Mouse (Mus musculus): ENCODE data around the gene Fam193a. TPM values are rescaled to one million over a fixed set of nuclear protein-coding genes. Genes with fewer than 3 reads are reported as not detected.

The Fam193a gene
- polyA plus RNA-seq (2016; fragmentation: Nextera tagmentation; extraction: Ambion mirVana) = 7.8 and 8.5 TPM in 2 replicates

DNA sequence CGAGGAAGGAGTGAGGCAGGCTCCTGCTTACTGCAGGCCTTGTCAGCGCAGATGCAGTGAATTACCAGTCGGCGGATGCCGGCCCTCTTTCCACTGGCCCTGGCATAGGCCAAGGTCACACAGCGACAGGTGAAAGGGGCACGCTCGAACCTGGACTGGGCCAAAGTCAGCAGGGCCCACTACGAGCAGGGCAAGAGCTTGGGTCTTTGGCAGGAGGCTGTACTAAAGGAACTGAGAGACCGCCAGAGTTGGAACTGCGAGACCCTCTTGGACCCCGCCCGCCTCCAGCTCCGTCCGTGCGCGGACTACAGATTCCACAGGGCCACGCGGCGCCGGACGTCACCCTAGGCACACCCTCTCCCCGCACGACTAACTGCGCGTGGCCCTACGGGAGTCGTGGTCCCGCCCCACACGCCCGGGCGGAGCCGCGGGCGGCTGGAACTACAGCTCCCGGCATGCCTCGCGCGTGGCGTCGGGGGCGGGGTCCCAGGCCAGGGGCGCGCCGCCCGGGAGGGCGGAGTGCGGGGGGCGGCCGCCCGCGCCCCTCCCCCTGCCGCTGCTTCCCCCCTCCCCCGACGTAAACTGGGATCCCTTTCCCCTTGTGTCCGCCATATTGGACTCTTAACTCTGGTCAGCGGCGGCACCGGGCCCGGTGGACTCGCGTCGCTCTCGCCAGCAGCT, at the start of gene Fam193a:
Gene Fam193a, plus strand, starts transcription at position 593 of the 681 bp plus-strand sequence.
- ATAC-seq (ENCODE audit: insufficient number of reproducible peaks, low FRiP score) = peak; percentile 99
- no peaks in the 10 kb centered on the region for H3K27me3 ChIP-seq (replicated peaks)
- H3K4me1 ChIP-seq (replicated peaks) = peaks cover 27% of the 10 kb centered on the region
- H3K27ac ChIP-seq (ENCODE audit: poor library complexity, severe bottlenecking) = peak within 1 kb of the TSS; percentile 84
- peak within 1 kb of the TSS; percentile 89 for H3K4me2 ChIP-seq
- no peaks in the 10 kb centered on the region for H3K9me3 ChIP-seq (replicated peaks)
- H3K36me3 ChIP-seq = peaks cover 8% of the 10 kb centered on the region; the same call in 1 of the 2 replicates
- H3K4me3 ChIP-seq = peak within 1 kb of the TSS; percentile 97
- WGBS = 1% methylated on average over 49 of the region's 64 CpGs
- H3K9ac ChIP-seq = peak within 1 kb of the TSS; percentile 98

DNA sequence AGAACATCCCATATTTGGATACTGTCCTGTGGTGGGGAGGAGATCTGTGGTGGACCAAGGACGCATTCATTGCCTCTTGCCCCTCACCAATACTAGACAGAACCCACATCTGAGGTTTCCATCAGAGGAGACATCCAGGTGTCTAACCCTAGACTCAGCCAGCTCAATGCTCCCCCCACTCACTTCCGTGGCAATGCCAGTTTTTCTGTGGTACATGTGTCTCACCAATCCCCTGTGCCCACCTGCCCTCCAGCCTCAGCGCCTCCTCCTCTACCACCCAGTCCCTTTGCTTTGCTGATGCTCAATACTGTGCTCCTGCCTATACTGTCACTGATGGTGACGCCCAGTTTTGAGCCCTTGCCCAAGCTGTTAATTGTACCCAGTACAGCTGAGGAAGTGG, 48.5 kb upstream of the Fam193a start:
- no peak overlapping the region for H3K4me2 ChIP-seq

DNA sequence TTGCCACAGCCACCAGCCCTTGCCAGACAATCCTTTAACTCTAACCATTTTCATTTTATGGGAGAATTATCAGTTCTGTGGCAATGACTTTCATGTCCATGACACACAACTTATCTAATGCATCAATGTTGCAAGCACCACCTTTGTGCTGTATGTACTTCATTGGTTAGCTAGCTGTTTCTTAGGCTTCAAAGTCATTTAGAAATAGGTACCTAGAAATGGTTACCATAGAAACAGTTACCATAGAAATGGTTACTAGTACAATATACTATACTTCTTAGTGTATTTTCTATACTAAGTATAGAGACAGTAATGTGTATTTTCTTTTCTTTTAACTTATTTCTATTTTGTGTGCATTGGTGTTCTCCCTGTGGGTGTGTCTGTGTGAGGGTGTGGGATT, 44.4 kb upstream of the Fam193a start:
- Histone ChIP-seq H3K36me3 (no peaks in the 10 kb centered on the region), H3K27me3 (replicated peaks) (no peaks in the 10 kb centered on the region), H3K9me3 (replicated peaks) (no peaks in the 10 kb centered on the region), H3K4me2 (no peak overlapping the region), H3K4me3 (no peak overlapping the region), H3K9ac (no peak overlapping the region), H3K4me1 (replicated peaks) (peaks cover 12% of the 10 kb centered on the region), H3K27ac (ENCODE audit: poor library complexity, severe bottlenecking) (no peak overlapping the region)
- ATAC-seq (ENCODE audit: insufficient number of reproducible peaks, low FRiP score) = no peak

More for the DNA sequence above, 48.5 kb upstream of the Fam193a start:
- Histone ChIP-seq H3K27me3 (replicated peaks) (no peaks in the 10 kb centered on the region), H3K36me3 (no peaks in the 10 kb centered on the region), H3K9me3 (replicated peaks) (no peaks in the 10 kb centered on the region), H3K9ac (no peak overlapping the region), H3K4me1 (replicated peaks) (peaks cover 2% of the 10 kb centered on the region), H3K27ac (ENCODE audit: poor library complexity, severe bottlenecking) (no peak overlapping the region), H3K4me3 (no peak overlapping the region)
- 79% methylated on average over 4 of the region's 4 CpGs for WGBS
- ATAC-seq (ENCODE audit: insufficient number of reproducible peaks, low FRiP score) = no peak

DNA sequence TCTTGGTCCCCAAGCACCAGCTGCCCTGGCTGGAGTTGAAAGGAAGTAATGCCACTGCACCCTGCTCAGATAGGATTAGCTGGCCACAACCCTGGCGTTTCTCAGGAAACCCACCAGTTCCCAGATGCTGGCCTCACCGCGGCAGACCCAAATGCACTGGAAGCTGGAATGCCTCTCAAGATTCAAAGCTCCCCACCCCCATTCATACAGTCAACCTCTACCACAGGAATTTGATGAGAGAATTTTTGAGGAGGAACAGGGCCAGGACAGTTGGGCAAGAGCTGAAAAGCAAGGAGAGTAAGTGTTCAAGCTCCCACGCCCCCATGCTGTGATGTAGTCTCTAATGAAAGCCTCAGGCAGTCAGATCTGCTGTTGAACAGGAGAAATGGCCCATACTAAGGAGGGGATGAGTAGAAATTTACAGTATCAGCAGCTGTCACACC, 43.5 kb upstream of the Fam193a start:
- Histone ChIP-seq H3K9me3 (replicated peaks) (no peaks in the 10 kb centered on the region), H3K9ac (no peak overlapping the region), H3K27me3 (replicated peaks) (no peaks in the 10 kb centered on the region), H3K4me3 (no peak overlapping the region), H3K4me2 (peak overlapping the region; percentile 67), H3K36me3 (no peaks in the 10 kb centered on the region), H3K27ac (ENCODE audit: poor library complexity, severe bottlenecking) (no peak overlapping the region), H3K4me1 (replicated peaks) (peaks cover 12% of the 10 kb centered on the region)
- no peak for ATAC-seq (ENCODE audit: insufficient number of reproducible peaks, low FRiP score)
- WGBS = 21% methylated on average over 4 of the region's 4 CpGs

DNA sequence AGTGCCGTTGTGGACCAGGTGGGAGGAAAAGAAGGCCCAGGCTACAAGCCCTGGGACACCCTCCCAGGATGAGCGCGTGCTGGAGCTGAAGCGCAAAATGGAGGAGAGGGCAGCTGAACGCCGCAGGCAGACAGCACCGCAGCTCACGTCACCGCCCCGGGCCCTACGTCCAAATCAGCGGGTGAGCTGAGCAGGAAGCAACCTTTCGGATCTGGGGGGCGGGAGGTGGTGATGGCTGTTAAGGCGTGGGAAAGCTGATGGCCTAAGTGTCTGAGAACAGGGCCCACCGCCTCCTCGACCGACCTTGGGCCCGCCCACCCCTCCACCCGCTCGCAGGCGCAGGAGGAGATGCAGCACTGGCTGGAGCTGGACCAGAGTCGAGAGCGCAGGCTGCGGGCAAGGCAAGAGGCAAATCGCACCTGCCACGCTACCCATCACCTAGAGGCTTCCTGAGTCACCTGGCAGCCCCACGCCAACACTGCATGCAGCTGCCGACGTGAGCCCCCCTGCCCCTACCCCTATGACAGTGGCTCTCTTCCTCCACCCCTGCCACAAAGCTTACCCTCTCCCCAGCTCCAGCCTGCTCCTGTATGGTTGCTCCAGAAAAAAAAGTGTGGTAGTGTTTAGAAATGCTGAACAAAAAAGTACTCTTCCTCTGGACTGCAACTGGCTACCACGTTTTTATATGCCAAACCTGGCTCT, 42.7 kb upstream of the Fam193a start:
- Histone ChIP-seq H3K4me3 (peak overlapping the region; percentile 31), H3K27me3 (replicated peaks) (no peaks in the 10 kb centered on the region), H3K9me3 (replicated peaks) (no peaks in the 10 kb centered on the region), H3K4me2 (peak overlapping the region; percentile 67), H3K36me3 (no peaks in the 10 kb centered on the region), H3K4me1 (replicated peaks) (peaks cover 12% of the 10 kb centered on the region), H3K9ac (peak overlapping the region; percentile 59), H3K27ac (ENCODE audit: poor library complexity, severe bottlenecking) (no peak overlapping the region)
- 11% methylated on average over 31 of the region's 31 CpGs for WGBS
- ATAC-seq (ENCODE audit: insufficient number of reproducible peaks, low FRiP score) = peak; percentile 53; the same call in 1 of the 2 replicates

DNA sequence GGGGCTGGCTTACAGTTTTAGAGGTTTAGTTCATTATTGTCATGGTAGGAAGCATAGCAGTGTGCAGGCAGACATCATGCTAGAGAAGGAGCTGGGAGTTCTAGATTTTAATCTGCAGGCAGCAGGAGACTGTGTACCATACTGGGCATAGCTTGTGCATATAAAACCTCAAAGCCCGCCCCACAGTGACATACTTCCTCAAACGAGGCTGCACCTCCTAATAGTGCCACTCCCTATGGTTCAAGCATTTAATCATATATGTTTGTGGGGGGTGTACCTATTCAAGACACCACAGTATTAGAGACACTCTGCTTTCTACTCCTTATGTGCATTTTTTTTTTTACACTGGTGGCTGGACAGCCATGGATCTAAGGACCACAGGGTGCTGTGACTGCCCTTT, 39.6 kb upstream of the Fam193a start:
- no peak overlapping the region for H3K9ac ChIP-seq
- H3K27ac ChIP-seq (ENCODE audit: poor library complexity, severe bottlenecking) = no peak overlapping the region
- WGBS = 81% methylated on average over 2 of the region's 2 CpGs
- H3K27me3 ChIP-seq (replicated peaks) = no peaks in the 10 kb centered on the region
- peaks cover 12% of the 10 kb centered on the region for H3K4me1 ChIP-seq (replicated peaks)
- H3K4me2 ChIP-seq = no peak overlapping the region
- no peak for ATAC-seq (ENCODE audit: insufficient number of reproducible peaks, low FRiP score)
- no peaks in the 10 kb centered on the region for H3K36me3 ChIP-seq
- H3K9me3 ChIP-seq (replicated peaks) = no peaks in the 10 kb centered on the region
- no peak overlapping the region for H3K4me3 ChIP-seq

DNA sequence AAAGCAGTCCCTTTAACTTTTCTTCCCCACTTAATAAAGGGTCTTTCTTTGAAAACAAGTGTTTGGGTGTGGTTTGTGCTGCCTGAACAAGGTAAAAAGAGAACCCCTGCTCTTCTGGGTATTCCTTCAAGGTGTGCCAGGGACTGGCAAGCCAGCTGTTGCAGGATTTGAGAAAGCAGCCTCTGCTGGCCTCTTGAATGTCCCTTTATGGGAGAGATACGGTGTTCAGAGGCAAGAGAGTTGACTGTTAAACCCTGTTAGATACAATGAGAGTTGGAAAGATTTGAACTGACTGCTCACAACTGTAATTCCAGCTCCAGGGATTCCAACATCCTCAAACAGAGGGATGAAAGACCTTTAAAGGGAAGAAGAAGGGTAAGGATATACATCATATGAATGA, 35.7 kb upstream of the Fam193a start:
- Histone ChIP-seq H3K4me1 (replicated peaks) (peaks cover 15% of the 10 kb centered on the region), H3K4me2 (no peak overlapping the region), H3K9ac (no peak overlapping the region), H3K9me3 (replicated peaks) (no peaks in the 10 kb centered on the region), H3K27ac (ENCODE audit: poor library complexity, severe bottlenecking) (no peak overlapping the region), H3K4me3 (no peak overlapping the region), H3K36me3 (peaks cover 7% of the 10 kb centered on the region), H3K27me3 (replicated peaks) (no peaks in the 10 kb centered on the region)
- WGBS = 81% methylated on average over 1 of the region's 1 CpGs
- no peak for ATAC-seq (ENCODE audit: insufficient number of reproducible peaks, low FRiP score)

DNA sequence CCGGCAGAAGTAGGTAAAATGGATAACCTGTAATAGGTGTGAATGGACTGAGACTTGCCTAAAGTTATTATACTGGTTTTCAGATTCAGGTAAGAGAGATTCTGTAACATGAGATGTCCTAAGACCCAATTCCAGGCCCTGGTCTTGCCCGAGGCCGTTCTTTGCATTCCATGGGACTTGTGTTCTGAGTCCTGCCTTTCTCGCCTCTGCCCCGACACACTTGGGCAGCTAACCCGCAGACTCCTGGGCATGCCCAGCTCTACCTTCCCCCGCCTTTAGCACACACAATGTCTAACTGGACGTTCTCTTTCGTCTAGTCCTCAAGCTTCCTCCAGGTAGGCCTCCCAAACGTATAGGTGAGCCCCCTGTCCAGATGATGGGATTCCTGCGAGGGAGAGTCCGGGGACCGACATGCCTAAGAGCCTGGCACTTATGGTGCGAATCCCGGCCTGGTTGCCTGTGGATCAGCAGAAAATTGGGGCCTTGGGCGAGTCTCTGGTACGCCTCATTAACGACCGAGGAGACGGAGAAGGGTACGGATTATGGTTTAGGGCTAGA, 34.1 kb upstream of the Fam193a start:
- Histone ChIP-seq H3K4me3 (peak overlapping the region; percentile 99), H3K27me3 (replicated peaks) (no peaks in the 10 kb centered on the region), H3K36me3 (peaks cover 10% of the 10 kb centered on the region), H3K9me3 (replicated peaks) (no peaks in the 10 kb centered on the region), H3K27ac (ENCODE audit: poor library complexity, severe bottlenecking) (peak overlapping the region; percentile 86), H3K9ac (peak overlapping the region; percentile 81), H3K4me2 (peak overlapping the region; percentile 71), H3K4me1 (replicated peaks) (peaks cover 21% of the 10 kb centered on the region)
- peak; percentile 64 for ATAC-seq (ENCODE audit: insufficient number of reproducible peaks, low FRiP score)
- 1% methylated on average over 21 of the region's 21 CpGs for WGBS

DNA sequence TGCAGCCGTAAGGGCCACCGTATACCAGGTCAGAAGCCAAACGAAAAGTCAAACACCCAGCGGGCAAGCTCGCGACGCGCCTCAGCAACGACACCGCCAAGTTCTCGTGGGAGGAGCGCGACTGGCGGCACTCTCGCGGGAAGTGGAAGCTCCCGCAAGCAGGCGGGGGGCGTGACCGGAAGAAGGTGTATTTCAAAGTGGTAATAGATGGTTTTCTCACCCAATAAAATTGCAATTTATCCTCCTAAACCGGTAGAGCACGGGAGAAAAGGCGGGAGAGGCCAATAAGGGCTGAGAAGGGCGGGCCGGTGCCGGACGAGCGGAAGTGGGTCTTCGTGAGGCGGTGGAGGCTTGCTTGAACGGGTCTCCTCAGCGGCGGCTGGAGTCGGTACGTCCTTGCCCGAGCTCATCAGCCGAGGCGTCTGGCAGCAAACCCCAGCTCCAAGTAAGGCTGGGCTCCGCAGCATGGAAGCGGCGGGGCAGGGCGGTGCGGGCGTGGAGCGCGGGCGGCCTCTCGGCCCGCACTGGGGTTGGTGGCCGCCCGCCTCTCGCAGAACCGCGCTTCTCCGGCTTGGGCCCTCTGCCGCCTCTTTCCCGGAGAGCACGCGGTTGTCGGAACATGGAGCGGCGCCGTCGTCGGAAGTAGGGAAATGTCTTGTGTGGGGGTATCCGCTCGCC, 33.5 kb upstream of the Fam193a start, which contains the start of gene Rnf4:
Gene Rnf4, plus strand, starts transcription at position 193 of the 678 bp plus-strand sequence.
- ATAC-seq (ENCODE audit: insufficient number of reproducible peaks, low FRiP score) = peak; percentile 95
- H3K9me3 ChIP-seq (replicated peaks) = no peaks in the 10 kb centered on the region
- H3K9ac ChIP-seq = peak within 1 kb of the TSS; percentile 99
- peak within 1 kb of the TSS; percentile 96 for H3K4me2 ChIP-seq
- under 1% methylated on average over 67 of the region's 67 CpGs for WGBS
- H3K27me3 ChIP-seq (replicated peaks) = no peaks in the 10 kb centered on the region
- peaks cover 22% of the 10 kb centered on the region for H3K4me1 ChIP-seq (replicated peaks)
- H3K36me3 ChIP-seq = peaks cover 10% of the 10 kb centered on the region
- peak within 1 kb of the TSS; percentile 99 for H3K4me3 ChIP-seq
- peak within 1 kb of the TSS; percentile 98 for H3K27ac ChIP-seq (ENCODE audit: poor library complexity, severe bottlenecking)

DNA sequence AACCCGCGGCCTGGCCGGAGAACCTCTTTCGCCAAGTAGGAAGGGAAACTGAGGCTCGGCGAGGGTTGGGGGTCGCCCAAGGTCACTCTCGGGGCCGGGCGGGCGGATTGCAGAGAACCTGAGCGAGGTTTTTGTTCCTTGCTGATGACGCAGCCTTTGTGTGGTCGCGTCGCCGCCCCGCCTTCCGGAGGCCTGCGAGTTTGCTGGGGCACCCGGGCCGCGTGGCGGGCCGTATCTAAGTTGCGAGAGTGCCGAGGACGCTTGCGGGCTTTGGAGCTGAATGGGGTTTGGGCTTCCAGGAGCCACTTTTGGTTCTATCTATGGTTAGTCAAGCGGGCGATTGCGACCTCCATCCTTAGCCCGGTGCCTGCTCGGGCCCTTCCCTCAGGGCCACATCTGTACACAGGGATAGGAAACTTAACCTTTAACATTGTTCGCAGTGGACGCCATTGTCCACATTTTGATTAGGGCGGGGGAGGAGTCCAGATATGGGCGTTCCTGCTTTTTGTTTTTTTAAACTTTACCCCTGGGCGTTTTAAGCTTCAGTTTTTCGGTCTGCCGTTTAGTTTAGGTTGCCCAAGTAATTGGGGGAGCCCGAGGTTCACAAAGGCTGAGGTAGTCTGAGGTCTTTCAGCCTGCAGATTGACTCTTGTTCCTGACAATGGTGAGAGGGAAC, 32.8 kb upstream of the Fam193a start:
- Histone ChIP-seq H3K36me3 (peaks cover 10% of the 10 kb centered on the region), H3K4me1 (replicated peaks) (peaks cover 22% of the 10 kb centered on the region), H3K4me2 (peak overlapping the region; percentile 96), H3K27ac (ENCODE audit: poor library complexity, severe bottlenecking) (peak overlapping the region; percentile 98), H3K9me3 (replicated peaks) (no peaks in the 10 kb centered on the region), H3K9ac (peak overlapping the region; percentile 99), H3K4me3 (peak overlapping the region; percentile 99), H3K27me3 (replicated peaks) (no peaks in the 10 kb centered on the region)
- peak; percentile 75 for ATAC-seq (ENCODE audit: insufficient number of reproducible peaks, low FRiP score)
- WGBS = under 1% methylated on average over 42 of the region's 42 CpGs
